Mouse (Mus musculus): Measurements from ENCODE around the gene Ern2. TPM values are rescaled to one million over a fixed set of nuclear protein-coding genes. Genes with fewer than 3 reads are reported as not detected.

Gene Ern2
- polyA plus RNA-seq, 1 experiment from 2014 or later, result not detected

GRCm38 (mm10) chr7:122208276-122209021 is 22.4 kb upstream of the Ern2 start:
- H3K4me1 ChIP-seq (ENCODE audit: control insufficient read depth in 2 of 2, insufficient read depth in 2 of 2, low read length in 2 of 2), result peaks cover 0 to 2% of the 10 kb centered on the region in 2 experiments; a peak in 1 of 4 replicates

DNA sequence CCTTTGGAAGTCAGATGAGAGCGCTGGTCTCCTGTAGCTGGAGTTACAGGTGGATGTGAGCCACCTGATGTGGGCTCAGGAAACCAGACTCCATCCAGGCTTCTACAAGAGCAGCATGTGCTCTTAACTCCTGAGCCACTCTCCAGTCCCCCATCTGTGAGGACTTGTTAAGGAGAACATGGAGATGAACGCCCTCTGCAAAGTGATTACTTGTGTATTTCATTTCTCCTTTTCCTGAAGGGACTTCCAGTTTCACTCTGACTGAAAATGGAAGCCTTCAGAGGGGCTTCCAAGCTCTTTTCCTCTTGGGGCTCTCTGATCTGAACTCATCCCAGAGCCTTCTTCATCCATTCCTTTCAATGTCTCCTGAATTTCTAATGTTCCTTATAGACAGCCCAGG is 20.1 kb upstream of the Ern2 start:
- H3K9me3 ChIP-seq (ENCODE audit: control insufficient read depth, low read length), result no peaks in the 10 kb centered on the region
- WGBS, result 63% methylated on average over 2 of the region's 2 CpGs
- H3K4me1 ChIP-seq (ENCODE audit: control insufficient read depth in 2 of 2, insufficient read depth in 2 of 2, low read length in 2 of 2), result peaks cover 0 to 2% of the 10 kb centered on the region in 2 experiments; a peak in 1 of 4 replicates

More at GRCm38 (mm10) chr7:122208276-122209021, 22.4 kb upstream of the Ern2 start:
- no peaks in the 10 kb centered on the region for H3K36me3 ChIP-seq (ENCODE audit: control insufficient read depth, insufficient read depth, low read length)
- H3K4me3 ChIP-seq (ENCODE audit: control insufficient read depth in 1 of 2, insufficient read depth in 1 of 2, low read depth in 1 of 2, low read length in 2 of 2), result no peak overlapping the region
- no peak overlapping the region for H3K4me2 ChIP-seq (ENCODE audit: low read length)
- ATAC-seq (ENCODE audit: insufficient number of reproducible peaks, insufficient read depth, low FRiP score, low read depth), result no peak
- WGBS, result 53% methylated on average over 7 of the region's 7 CpGs
- no peaks in the 10 kb centered on the region for H3K27me3 ChIP-seq (ENCODE audit: control insufficient read depth, insufficient read depth, low read length)
- no peak overlapping the region for H3K27ac ChIP-seq (replicated peaks in 1 of 2; ENCODE audit: control insufficient read depth in 1 of 2, insufficient read depth in 1 of 2, low read depth in 2 of 2, low read length in 2 of 2)
- no peak overlapping the region for H3K9ac ChIP-seq (ENCODE audit: low read length)
- no peaks in the 10 kb centered on the region for H3K9me3 ChIP-seq (ENCODE audit: control insufficient read depth, low read length)

DNA sequence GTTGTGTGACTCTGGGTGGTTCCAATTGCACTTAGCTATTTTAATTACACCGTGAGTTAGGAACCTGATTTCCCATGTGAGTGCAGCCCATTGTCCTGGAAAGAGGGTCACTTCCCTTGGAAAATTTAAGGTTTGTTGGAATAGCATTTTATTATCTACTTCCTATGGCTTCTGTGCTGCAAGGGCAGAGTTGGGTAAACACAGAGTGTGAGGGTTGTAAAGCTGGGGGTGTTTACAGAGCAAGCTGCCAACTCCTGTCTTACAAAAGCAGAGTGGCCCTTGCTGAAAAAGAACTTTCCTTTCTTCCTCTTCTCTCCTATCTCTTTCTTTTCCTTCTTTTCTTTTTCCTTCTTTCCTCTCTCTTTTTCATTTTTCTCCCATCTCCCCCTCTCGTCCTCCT is 17.9 kb upstream of the Ern2 start:
- no peaks in the 10 kb centered on the region for H3K27me3 ChIP-seq (ENCODE audit: control insufficient read depth, insufficient read depth, low read length)
- no peak overlapping the region for H3K4me2 ChIP-seq (ENCODE audit: low read length)
- no peak overlapping the region for H3K4me3 ChIP-seq (ENCODE audit: control insufficient read depth in 1 of 2, insufficient read depth in 1 of 2, low read depth in 1 of 2, low read length in 2 of 2)
- H3K27ac ChIP-seq (replicated peaks in 1 of 2; ENCODE audit: control insufficient read depth in 1 of 2, insufficient read depth in 1 of 2, low read depth in 2 of 2, low read length in 2 of 2), result peak overlapping the region; percentile 57 to 81; a peak in 3 of 4 replicates
- H3K4me1 ChIP-seq (ENCODE audit: control insufficient read depth in 2 of 2, insufficient read depth in 2 of 2, low read length in 2 of 2), result peaks cover 0 to 2% of the 10 kb centered on the region in 2 experiments; a peak in 2 of 4 replicates
- 45% methylated on average over 2 of the region's 2 CpGs for WGBS
- ATAC-seq (ENCODE audit: insufficient number of reproducible peaks, insufficient read depth, low FRiP score, low read depth), result no peak
- H3K36me3 ChIP-seq (ENCODE audit: control insufficient read depth, insufficient read depth, low read length), result no peaks in the 10 kb centered on the region
- H3K9me3 ChIP-seq (ENCODE audit: control insufficient read depth, low read length), result no peaks in the 10 kb centered on the region
- H3K9ac ChIP-seq (ENCODE audit: low read length), result no peak overlapping the region

More for the DNA sequence above, 20.1 kb upstream of the Ern2 start:
- H3K4me3 ChIP-seq (ENCODE audit: control insufficient read depth in 1 of 2, insufficient read depth in 1 of 2, low read depth in 1 of 2, low read length in 2 of 2), result no peak overlapping the region
- H3K9ac ChIP-seq (ENCODE audit: low read length), result no peak overlapping the region
- no peak overlapping the region for H3K4me2 ChIP-seq (ENCODE audit: low read length)
- no peak for ATAC-seq (ENCODE audit: insufficient number of reproducible peaks, insufficient read depth, low FRiP score, low read depth)
- H3K36me3 ChIP-seq (ENCODE audit: control insufficient read depth, insufficient read depth, low read length), result no peaks in the 10 kb centered on the region
- no peaks in the 10 kb centered on the region for H3K27me3 ChIP-seq (ENCODE audit: control insufficient read depth, insufficient read depth, low read length)
- no peak overlapping the region for H3K27ac ChIP-seq (replicated peaks in 1 of 2; ENCODE audit: control insufficient read depth in 1 of 2, insufficient read depth in 1 of 2, low read depth in 2 of 2, low read length in 2 of 2)

- Histone ChIP-seq H3K9me3 (ENCODE audit: control insufficient read depth, low read length) (no peaks in the 10 kb centered on the region), H3K36me3 (ENCODE audit: control insufficient read depth, insufficient read depth, low read length) (no peaks in the 10 kb centered on the region), H3K27ac (replicated peaks in 1 of 2; ENCODE audit: control insufficient read depth in 1 of 2, insufficient read depth in 1 of 2, low read depth in 2 of 2, low read length in 2 of 2) (no peak overlapping the region), H3K9ac (ENCODE audit: low read length) (no peak overlapping the region), H3K4me3 (ENCODE audit: control insufficient read depth in 1 of 2, insufficient read depth in 1 of 2, low read depth in 1 of 2, low read length in 2 of 2) (no peak overlapping the region), H3K27me3 (ENCODE audit: control insufficient read depth, insufficient read depth, low read length) (no peaks in the 10 kb centered on the region), H3K4me2 (ENCODE audit: low read length) (no peak overlapping the region), H3K4me1 (ENCODE audit: control insufficient read depth in 2 of 2, insufficient read depth in 2 of 2, low read length in 2 of 2) (no peaks in the 10 kb centered on the region; a peak in 2 of 4 replicates)
- WGBS, result 19% methylated on average over 5 of the region's 5 CpGs
- no peak for ATAC-seq (ENCODE audit: insufficient number of reproducible peaks, insufficient read depth, low FRiP score, low read depth)
These were observed 13.3 kb upstream of the Ern2 start for GRCm38 (mm10) chr7:122199296-122199695.

- no peak overlapping the region for H3K27ac ChIP-seq (replicated peaks in 1 of 2; ENCODE audit: control insufficient read depth in 1 of 2, insufficient read depth in 1 of 2, low read depth in 2 of 2, low read length in 2 of 2)
- H3K27me3 ChIP-seq (ENCODE audit: control insufficient read depth, insufficient read depth, low read length), result no peaks in the 10 kb centered on the region
- H3K36me3 ChIP-seq (ENCODE audit: control insufficient read depth, insufficient read depth, low read length), result no peaks in the 10 kb centered on the region
- WGBS, result 35% methylated on average over 4 of the region's 4 CpGs
- no peak overlapping the region for H3K4me3 ChIP-seq (ENCODE audit: control insufficient read depth in 1 of 2, insufficient read depth in 1 of 2, low read depth in 1 of 2, low read length in 2 of 2)
- no peak overlapping the region for H3K4me2 ChIP-seq (ENCODE audit: low read length)
- 0 out of 2 replicates have a peak, but pooled peaks cover 4% of the 10 kb centered on the region for H3K9me3 ChIP-seq (ENCODE audit: control insufficient read depth, low read length)
- no peaks in the 10 kb centered on the region; a peak in 1 of 4 replicates for H3K4me1 ChIP-seq (ENCODE audit: control insufficient read depth in 2 of 2, insufficient read depth in 2 of 2, low read length in 2 of 2)
- H3K9ac ChIP-seq (ENCODE audit: low read length), result no peak overlapping the region
- no peak for ATAC-seq (ENCODE audit: insufficient number of reproducible peaks, insufficient read depth, low FRiP score, low read depth)
These were observed 11.3 kb upstream of the Ern2 start for GRCm38 (mm10) chr7:122197306-122197705.

DNA sequence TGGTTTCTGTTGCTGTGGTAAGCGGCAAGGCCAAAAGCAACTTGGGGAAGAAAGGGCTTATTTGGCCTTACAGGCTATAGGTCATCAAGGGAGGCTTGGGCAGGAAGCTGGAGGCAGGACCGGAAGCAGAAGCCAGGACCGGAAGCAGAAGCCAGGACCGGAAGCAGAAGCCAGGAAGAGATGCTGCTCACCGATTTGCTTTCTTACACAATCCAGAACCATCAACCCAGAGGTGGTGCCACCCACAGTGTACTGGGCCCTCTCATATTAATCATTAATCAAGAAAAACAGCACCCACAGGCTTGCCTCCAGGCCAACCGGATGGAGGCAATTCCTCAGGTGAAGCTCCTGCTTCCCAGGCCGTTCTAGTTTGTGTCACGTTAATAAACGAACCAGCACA is 10.8 kb upstream of the Ern2 start:
- no peak overlapping the region for H3K4me3 ChIP-seq (ENCODE audit: control insufficient read depth in 1 of 2, insufficient read depth in 1 of 2, low read depth in 1 of 2, low read length in 2 of 2)
- H3K36me3 ChIP-seq (ENCODE audit: control insufficient read depth, insufficient read depth, low read length), result no peaks in the 10 kb centered on the region
- H3K4me2 ChIP-seq (ENCODE audit: low read length), result no peak overlapping the region
- H3K9ac ChIP-seq (ENCODE audit: low read length), result no peak overlapping the region
- WGBS, result 75% methylated on average over 9 of the region's 9 CpGs
- no peak for ATAC-seq (ENCODE audit: insufficient number of reproducible peaks, insufficient read depth, low FRiP score, low read depth)
- no peaks in the 10 kb centered on the region for H3K27me3 ChIP-seq (ENCODE audit: control insufficient read depth, insufficient read depth, low read length)
- H3K27ac ChIP-seq (replicated peaks in 1 of 2; ENCODE audit: control insufficient read depth in 1 of 2, insufficient read depth in 1 of 2, low read depth in 2 of 2, low read length in 2 of 2), result no peak overlapping the region
- 0 out of 2 replicates have a peak, but pooled peaks cover 4% of the 10 kb centered on the region for H3K9me3 ChIP-seq (ENCODE audit: control insufficient read depth, low read length)
- H3K4me1 ChIP-seq (ENCODE audit: control insufficient read depth in 2 of 2, insufficient read depth in 2 of 2, low read length in 2 of 2), result no peaks in the 10 kb centered on the region; a peak in 1 of 4 replicates

GRCm38 (mm10) chr7:122193919-122194318 is 7.9 kb upstream of the Ern2 start:
- Histone ChIP-seq H3K4me2 (ENCODE audit: low read length) (no peak overlapping the region), H3K9me3 (ENCODE audit: control insufficient read depth, low read length) (0 out of 2 replicates have a peak, but pooled peaks cover 4% of the 10 kb centered on the region), H3K27ac (replicated peaks in 1 of 2; ENCODE audit: control insufficient read depth in 1 of 2, insufficient read depth in 1 of 2, low read depth in 2 of 2, low read length in 2 of 2) (no peak overlapping the region), H3K9ac (ENCODE audit: low read length) (no peak overlapping the region), H3K27me3 (ENCODE audit: control insufficient read depth, insufficient read depth, low read length) (no peaks in the 10 kb centered on the region), H3K36me3 (ENCODE audit: control insufficient read depth, insufficient read depth, low read length) (no peaks in the 10 kb centered on the region), H3K4me1 (ENCODE audit: control insufficient read depth in 2 of 2, insufficient read depth in 2 of 2, low read length in 2 of 2) (no peaks in the 10 kb centered on the region), H3K4me3 (ENCODE audit: control insufficient read depth in 1 of 2, insufficient read depth in 1 of 2, low read depth in 1 of 2, low read length in 2 of 2) (no peak overlapping the region)
- no peak for ATAC-seq (ENCODE audit: insufficient number of reproducible peaks, insufficient read depth, low FRiP score, low read depth)

All from heart, embryonic 14.5 days (tissue).